Mouse (Mus musculus) heart, adult 2 months (tissue): ENCODE measurements around the gene Macrod1.

Source experiments
- EP300 ChIP-seq: fragments of 200-500 bp; IDR thresholded peaks from 2 replicates; pipeline ENCODE4 v1.6.1; 2011; ENCODE audit warnings: low read depth, low read length, control low read depth; ENCODE audit not compliant: insufficient read depth
- POLR2A ChIP-seq: fragments of 200-500 bp; IDR thresholded peaks from 2 replicates; pipeline ENCODE4 v1.6.1; 2011; ENCODE audit warnings: mild to moderate bottlenecking, low read depth, low read length, control low read depth; ENCODE audit not compliant: insufficient read depth

- no peak for TF ChIP-seq POLR2A
- no peak for TF ChIP-seq EP300
These were observed 132.4 kb downstream of the Macrod1 start for GRCm38 (mm10) chr19:7189026-7189425.
